Mouse (Mus musculus) ovary, adult 18-20 months (tissue): ENCODE data around the gene Gm38394.

Source experiments
- DNase-seq: peaks from one replicate; pipeline ENCODE4 v3.0.0; 2022; ENCODE audit warnings: low spot score, mixed read lengths

The Gm38394 gene

GRCm38 (mm10) chr1:133663427-133663826 lies 2.3 kb upstream of the Gm38394 start:
- DNase-seq: no peak

- DNase-seq: no peak
Measured at GRCm38 (mm10) chr1:133662941-133663340, 1.8 kb upstream of the Gm38394 start.

- peak; percentile 36 for DNase-seq
Measured at GRCm38 (mm10) chr1:133660466-133661202, 484 bp downstream of the Gm38394 start, which contains the start of gene Zbed6. TSS of gene Zbed6 (minus strand) at chr1:133660885.

GRCm38 (mm10) chr1:133658878-133659277 lies 2.2 kb downstream of the Gm38394 start:
- no peak for DNase-seq

GRCm38 (mm10) chr1:133656811-133657210 lies 4.3 kb downstream of the Gm38394 start:
- no peak for DNase-seq

GRCm38 (mm10) chr1:133653033-133653432 lies 8.1 kb downstream of the Gm38394 start:
- no peak for DNase-seq

- DNase-seq: no peak
Measured at GRCm38 (mm10) chr1:133650288-133651055, 10.6 kb downstream of the Gm38394 start.

GRCm38 (mm10) chr1:133645652-133646051 lies 15.5 kb downstream of the Gm38394 start:
- no peak for DNase-seq

GRCm38 (mm10) chr1:133641163-133641562 lies 20.0 kb downstream of the Gm38394 start:
- no peak for DNase-seq

GRCm38 (mm10) chr1:133638517-133638916 lies 22.6 kb downstream of the Gm38394 start:
- no peak for DNase-seq

- no peak for DNase-seq
Measured at GRCm38 (mm10) chr1:133632168-133632567, 28.9 kb downstream of the Gm38394 start.

GRCm38 (mm10) chr1:133625052-133625451 lies 36.1 kb downstream of the Gm38394 start:
- DNase-seq: no peak

- no peak for DNase-seq
Measured at GRCm38 (mm10) chr1:133618311-133618710, 42.8 kb downstream of the Gm38394 start.

GRCm38 (mm10) chr1:133617908-133618307 lies 43.2 kb downstream of the Gm38394 start:
- DNase-seq: no peak

GRCm38 (mm10) chr1:133613817-133614216 lies 47.3 kb downstream of the Gm38394 start:
- no peak for DNase-seq

GRCm38 (mm10) chr1:133611436-133611835 lies 49.7 kb downstream of the Gm38394 start:
- no peak for DNase-seq

GRCm38 (mm10) chr1:133610601-133611000 lies 50.5 kb downstream of the Gm38394 start:
- DNase-seq: no peak

- peak; percentile 93 for DNase-seq
Measured at GRCm38 (mm10) chr1:133609771-133610502, 51.2 kb downstream of the Gm38394 start, which contains the start of gene Snrpe. TSS of gene Snrpe (minus strand) at chr1:133610291.

GRCm38 (mm10) chr1:133603174-133603573 lies 57.9 kb downstream of the Gm38394 start:
- no peak for DNase-seq

- DNase-seq: no peak
Measured at GRCm38 (mm10) chr1:133596298-133597007, 64.7 kb downstream of the Gm38394 start.

- DNase-seq: no peak
Measured at GRCm38 (mm10) chr1:133585995-133586537, 75.1 kb downstream of the Gm38394 start.
